Mouse (Mus musculus): ENCODE data around the gene Unc5c. TPM values are rescaled to one million over a fixed set of nuclear protein-coding genes. Genes with fewer than 3 reads are reported as not detected.

Unc5c gene
- total RNA-seq (2017) = 0.85 to 2.8 TPM in 2 of 3 replicates, not detected in the other

GRCm38 (mm10) chr3:141465104-141465705 is at the start of gene Unc5c:
Unc5c (plus strand) TSS chr3:141465216.
- ATAC-seq (replicated peaks; ENCODE audit: insufficient number of reproducible peaks, low FRiP score, low TSS enrichment, poor library complexity, severe bottlenecking) = no peak

- ATAC-seq (replicated peaks; ENCODE audit: insufficient number of reproducible peaks, low FRiP score, low TSS enrichment, poor library complexity, severe bottlenecking) = no peak
These were observed 7.5 kb upstream of the Unc5c start for GRCm38 (mm10) chr3:141457475-141457874.

DNA sequence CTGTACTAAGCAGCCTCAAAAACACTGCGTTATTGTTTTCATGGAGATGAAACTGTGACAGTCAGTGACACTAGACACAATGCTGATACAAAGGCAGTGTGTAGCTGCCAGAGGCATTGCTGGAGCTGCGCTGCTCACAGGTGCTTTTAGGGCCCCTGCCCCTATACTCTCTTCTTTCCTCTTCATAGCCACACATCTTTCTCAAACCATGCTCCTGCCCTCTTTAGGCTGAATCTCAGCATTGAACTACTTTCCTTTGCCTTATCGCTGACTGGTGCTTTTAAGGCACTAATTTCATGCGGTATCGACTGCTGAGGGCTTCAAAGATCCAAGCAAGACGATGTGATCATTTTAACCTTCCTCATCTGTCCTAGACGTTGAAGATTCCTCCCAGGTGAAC is 2.5 kb upstream of the Unc5c start:
- ATAC-seq (replicated peaks; ENCODE audit: insufficient number of reproducible peaks, low FRiP score, low TSS enrichment, poor library complexity, severe bottlenecking) = no peak

GRCm38 (mm10) chr3:141464691-141465103 is 319 bp upstream of the Unc5c start:
- ATAC-seq (replicated peaks; ENCODE audit: insufficient number of reproducible peaks, low FRiP score, low TSS enrichment, poor library complexity, severe bottlenecking) = no peak

DNA sequence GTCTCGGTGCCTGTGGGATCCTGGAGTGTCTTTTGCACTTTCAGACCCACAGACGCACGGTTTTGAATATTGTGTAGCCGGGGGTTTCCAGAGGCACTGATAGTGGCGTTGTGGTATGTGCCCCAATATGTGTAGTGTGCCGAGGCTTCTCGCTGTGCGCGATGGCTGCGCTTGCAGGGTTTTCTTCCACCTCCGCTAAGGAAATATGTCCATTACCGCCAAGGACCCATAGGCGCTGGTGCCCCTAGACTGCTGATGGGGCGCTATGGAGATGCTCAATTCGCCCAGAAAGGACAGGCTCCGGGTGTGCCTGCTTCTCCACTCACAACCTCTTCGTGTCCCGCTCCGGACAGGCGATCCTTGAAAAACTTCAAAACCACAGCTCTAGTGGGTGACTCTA is 1.0 kb downstream of the Unc5c start:
- ATAC-seq (replicated peaks; ENCODE audit: insufficient number of reproducible peaks, low FRiP score, low TSS enrichment, poor library complexity, severe bottlenecking) = no peak

DNA sequence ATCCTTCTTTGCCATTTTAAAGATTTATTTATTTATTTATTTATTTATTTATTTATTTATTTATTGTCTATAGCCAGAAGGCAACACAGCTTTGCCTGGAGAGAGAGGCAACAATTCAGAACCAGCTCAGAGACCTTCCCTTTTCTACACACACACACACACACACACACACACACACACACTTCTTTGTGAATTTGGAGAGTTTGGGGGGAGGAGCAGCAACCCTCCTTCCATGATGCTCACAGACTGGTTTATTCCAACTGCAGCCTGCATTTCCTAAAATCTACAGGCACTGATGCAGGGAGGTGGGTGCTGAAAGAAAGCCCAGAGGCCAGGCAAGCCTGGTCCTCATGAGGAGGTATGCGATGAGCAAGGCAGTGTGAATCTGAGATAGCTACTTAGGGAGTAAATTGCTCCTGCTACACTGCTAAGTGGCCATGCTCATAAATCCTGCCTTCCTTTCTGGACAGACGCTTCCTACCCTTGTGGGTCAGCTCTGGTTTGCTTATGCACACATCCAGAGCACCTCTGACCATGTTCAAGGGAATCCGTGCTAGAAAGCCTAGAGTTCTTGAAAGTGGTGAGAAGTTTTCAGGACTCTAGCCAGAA is 1.8 kb downstream of the Unc5c start:
- no peak for ATAC-seq (replicated peaks; ENCODE audit: insufficient number of reproducible peaks, low FRiP score, low TSS enrichment, poor library complexity, severe bottlenecking)

GRCm38 (mm10) chr3:141469338-141469737 is 4.3 kb downstream of the Unc5c start:
- ATAC-seq (replicated peaks; ENCODE audit: insufficient number of reproducible peaks, low FRiP score, low TSS enrichment, poor library complexity, severe bottlenecking) = no peak

DNA sequence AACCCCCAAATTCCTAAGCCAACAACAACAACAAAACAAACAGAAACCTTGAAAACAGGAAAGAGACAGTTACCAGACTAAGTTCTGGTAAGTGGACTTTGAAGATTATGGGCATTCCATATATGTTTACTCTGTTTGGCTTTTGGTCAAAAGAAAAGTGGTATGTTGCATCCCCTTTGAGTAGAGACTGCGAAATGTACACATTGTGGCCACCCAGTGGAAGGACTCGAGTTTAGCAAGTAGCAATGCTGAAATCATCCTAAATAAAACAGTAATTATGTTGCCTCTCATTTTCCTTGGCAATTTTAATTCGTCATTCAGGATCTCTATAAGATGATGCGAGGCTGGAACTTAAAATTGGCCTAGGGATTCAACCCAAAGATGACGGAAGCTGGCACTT is 8.2 kb downstream of the Unc5c start:
- ATAC-seq (replicated peaks; ENCODE audit: insufficient number of reproducible peaks, low FRiP score, low TSS enrichment, poor library complexity, severe bottlenecking) = no peak

- no peak for ATAC-seq (replicated peaks; ENCODE audit: insufficient number of reproducible peaks, low FRiP score, low TSS enrichment, poor library complexity, severe bottlenecking)
These were observed 10.4 kb downstream of the Unc5c start for GRCm38 (mm10) chr3:141475389-141475788.

- no peak for ATAC-seq (replicated peaks; ENCODE audit: insufficient number of reproducible peaks, low FRiP score, low TSS enrichment, poor library complexity, severe bottlenecking)
These were observed 10.9 kb downstream of the Unc5c start for GRCm38 (mm10) chr3:141475919-141476318.

GRCm38 (mm10) chr3:141476670-141477069 is 11.7 kb downstream of the Unc5c start:
- ATAC-seq (replicated peaks; ENCODE audit: insufficient number of reproducible peaks, low FRiP score, low TSS enrichment, poor library complexity, severe bottlenecking) = no peak

DNA sequence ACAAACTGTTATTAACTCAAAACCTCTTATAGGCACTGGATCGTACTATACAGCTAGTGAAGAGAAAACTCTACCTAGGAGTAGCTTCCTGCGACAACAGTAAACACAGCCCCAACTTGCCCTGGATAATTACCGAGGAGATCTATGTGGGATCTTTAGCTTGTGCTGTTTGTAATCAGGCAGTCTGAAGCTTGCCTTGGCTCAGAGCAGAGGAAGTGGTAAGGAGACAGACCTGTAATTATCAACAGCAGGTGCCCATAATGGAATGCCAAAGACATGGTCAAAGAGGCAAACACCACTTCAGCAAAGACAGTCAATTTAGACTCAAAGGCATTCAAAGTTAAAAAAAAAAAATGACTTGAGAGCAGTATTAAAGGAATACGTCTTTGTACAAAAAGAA is 17.4 kb downstream of the Unc5c start:
- ATAC-seq (replicated peaks; ENCODE audit: insufficient number of reproducible peaks, low FRiP score, low TSS enrichment, poor library complexity, severe bottlenecking) = no peak

DNA sequence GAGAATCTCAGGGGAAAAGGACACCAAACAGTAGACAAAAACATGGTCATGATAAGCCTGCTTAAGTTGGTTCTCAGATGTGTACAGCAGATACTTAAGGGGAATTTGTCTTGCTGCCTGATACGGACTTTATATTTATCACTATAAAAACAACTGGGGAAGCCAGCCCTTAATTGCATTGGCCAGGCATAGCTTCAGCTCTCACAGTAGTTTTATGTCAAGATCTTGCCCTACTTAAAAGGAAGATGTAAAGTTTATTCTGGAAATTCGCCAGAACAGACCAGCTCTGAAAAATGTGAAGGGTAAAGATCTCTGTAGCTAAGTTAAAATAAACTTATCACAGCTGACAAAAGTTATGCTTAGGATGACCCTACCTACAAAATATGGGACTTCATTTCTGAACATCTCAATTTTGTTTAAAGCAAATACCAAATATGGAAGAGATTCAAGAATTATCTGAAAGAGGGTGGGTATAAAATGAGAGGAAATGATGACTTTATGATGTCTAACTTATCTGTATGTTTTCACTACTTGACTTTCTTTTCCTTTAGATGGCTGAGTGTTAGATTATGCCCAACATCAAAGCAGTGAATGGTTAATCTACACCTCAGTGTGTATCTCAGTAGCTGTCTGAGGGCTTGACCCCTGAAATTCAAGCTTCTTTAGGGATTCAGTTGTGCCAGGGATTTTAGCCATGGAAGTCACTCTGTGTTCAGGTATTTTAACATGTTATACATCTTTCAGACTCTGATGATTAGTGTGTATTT is 18.8 kb downstream of the Unc5c start:
- no peak for ATAC-seq (replicated peaks; ENCODE audit: insufficient number of reproducible peaks, low FRiP score, low TSS enrichment, poor library complexity, severe bottlenecking)

- no peak for ATAC-seq (replicated peaks; ENCODE audit: insufficient number of reproducible peaks, low FRiP score, low TSS enrichment, poor library complexity, severe bottlenecking)
These were observed 20.2 kb downstream of the Unc5c start for GRCm38 (mm10) chr3:141485218-141485617.

- no peak for ATAC-seq (replicated peaks; ENCODE audit: insufficient number of reproducible peaks, low FRiP score, low TSS enrichment, poor library complexity, severe bottlenecking)
These were observed 25.6 kb downstream of the Unc5c start for GRCm38 (mm10) chr3:141490647-141491046.

- no peak for ATAC-seq (replicated peaks; ENCODE audit: insufficient number of reproducible peaks, low FRiP score, low TSS enrichment, poor library complexity, severe bottlenecking)
These were observed 26.4 kb downstream of the Unc5c start for GRCm38 (mm10) chr3:141491272-141491950.

DNA sequence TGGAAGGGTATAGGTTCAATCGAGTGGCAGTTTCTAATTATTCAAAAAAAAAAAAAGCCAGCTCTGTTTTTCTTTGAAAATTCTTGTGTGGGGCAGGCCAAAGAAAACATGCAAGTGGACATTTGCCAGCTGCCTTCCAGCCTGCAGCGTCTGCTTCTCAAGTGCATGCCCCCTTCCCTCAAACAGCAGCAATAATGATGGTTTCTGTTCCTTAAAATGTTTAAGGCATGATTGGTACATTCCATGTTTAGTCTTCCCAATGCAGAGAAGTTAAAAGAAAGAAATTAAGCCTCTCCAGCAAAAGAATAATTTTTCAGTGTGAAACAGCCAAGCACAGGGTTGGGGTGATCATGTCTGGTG is 26.9 kb downstream of the Unc5c start:
- ATAC-seq (replicated peaks; ENCODE audit: insufficient number of reproducible peaks, low FRiP score, low TSS enrichment, poor library complexity, severe bottlenecking) = no peak

- no peak for ATAC-seq (replicated peaks; ENCODE audit: insufficient number of reproducible peaks, low FRiP score, low TSS enrichment, poor library complexity, severe bottlenecking)
These were observed 28.0 kb downstream of the Unc5c start for GRCm38 (mm10) chr3:141493000-141493399.

DNA sequence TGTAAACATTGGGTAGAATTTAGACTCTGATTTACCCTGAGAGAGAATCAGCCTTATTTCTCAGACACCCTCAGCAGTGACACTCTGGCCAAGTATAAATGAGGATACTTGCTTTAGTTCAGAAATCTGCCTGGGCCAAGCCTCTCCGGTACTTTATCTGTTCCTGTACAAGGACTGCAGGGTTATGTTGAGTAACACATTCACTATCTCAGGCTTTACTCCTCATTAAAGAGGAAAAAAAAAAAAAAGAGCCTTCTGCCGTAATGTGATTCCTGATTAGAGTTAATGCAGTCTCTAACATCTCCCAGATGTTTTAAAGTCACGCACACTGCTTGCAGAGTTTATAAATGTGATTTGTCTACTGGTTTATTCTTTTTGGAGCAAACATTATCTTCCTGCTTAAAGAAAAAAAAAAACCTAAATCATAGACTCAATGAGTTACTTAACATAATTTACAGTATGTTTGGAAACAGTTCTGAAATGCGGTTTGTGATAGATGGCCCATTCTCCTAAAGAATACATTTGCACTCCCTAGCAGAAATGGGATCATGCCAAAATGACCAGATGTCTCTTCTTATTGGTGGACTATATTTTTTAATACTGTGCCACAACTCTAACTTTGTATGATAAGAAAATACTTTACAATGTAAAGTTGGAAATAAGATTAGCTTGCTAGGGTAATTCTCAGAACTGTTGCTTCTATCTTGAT is 33.5 kb downstream of the Unc5c start:
- ATAC-seq (replicated peaks; ENCODE audit: insufficient number of reproducible peaks, low FRiP score, low TSS enrichment, poor library complexity, severe bottlenecking) = no peak
